Mouse (Mus musculus): Measurements from ENCODE around the gene Zfp777.

Gene Zfp777

GRCm38 (mm10) chr6:48025905-48026660 is 22.6 kb downstream of the Zfp777 start:
- DNase-seq (ENCODE audit: low read depth): no peak

GRCm38 (mm10) chr6:48024994-48025345 is 23.7 kb downstream of the Zfp777 start:
- DNase-seq (ENCODE audit: low read depth): no peak

GRCm38 (mm10) chr6:48024330-48024993 is 24.2 kb downstream of the Zfp777 start:
- DNase-seq (ENCODE audit: low read depth): no peak

- DNase-seq (ENCODE audit: low read depth): no peak
Observed at GRCm38 (mm10) chr6:48022672-48023071, 26.0 kb downstream of the Zfp777 start.

- DNase-seq (ENCODE audit: low read depth): no peak
Observed at GRCm38 (mm10) chr6:48021678-48022077, 27.0 kb downstream of the Zfp777 start.

GRCm38 (mm10) chr6:48020006-48020405 is 28.7 kb downstream of the Zfp777 start:
- no peak for DNase-seq (ENCODE audit: low read depth)

- no peak for DNase-seq (ENCODE audit: low read depth)
Observed at GRCm38 (mm10) chr6:48016841-48017240, 31.9 kb downstream of the Zfp777 start.

- peak; percentile 80 for DNase-seq (ENCODE audit: low read depth)
Observed at GRCm38 (mm10) chr6:48016090-48016521, 32.6 kb downstream of the Zfp777 start.

GRCm38 (mm10) chr6:48010727-48011126 is 38.0 kb downstream of the Zfp777 start:
- no peak for DNase-seq (ENCODE audit: low read depth)

- no peak for DNase-seq (ENCODE audit: low read depth)
Observed at GRCm38 (mm10) chr6:47995661-47996060, 53.0 kb downstream of the Zfp777 start.

- DNase-seq (ENCODE audit: low read depth): no peak
Observed at GRCm38 (mm10) chr6:47983936-47984335, 64.8 kb downstream of the Zfp777 start.

- peak; percentile 49 for DNase-seq (ENCODE audit: low read depth)
Observed at GRCm38 (mm10) chr6:47978897-47979368, 69.8 kb downstream of the Zfp777 start.

- peak; percentile 30 for DNase-seq (ENCODE audit: low read depth)
Observed at GRCm38 (mm10) chr6:47974599-47974998, 74.1 kb downstream of the Zfp777 start.

Measured in naive thymus-derived CD4-positive, alpha-beta T cell, adult 2 months (primary cell).